Mouse (Mus musculus): ENCODE data around the gene Rad23a. TPM values are rescaled to one million over a fixed set of nuclear protein-coding genes. Genes with fewer than 3 reads are reported as not detected.

Gene Rad23a
- polyA plus RNA-seq, 1 experiment from 2014 or later: 110 TPM

DNA sequence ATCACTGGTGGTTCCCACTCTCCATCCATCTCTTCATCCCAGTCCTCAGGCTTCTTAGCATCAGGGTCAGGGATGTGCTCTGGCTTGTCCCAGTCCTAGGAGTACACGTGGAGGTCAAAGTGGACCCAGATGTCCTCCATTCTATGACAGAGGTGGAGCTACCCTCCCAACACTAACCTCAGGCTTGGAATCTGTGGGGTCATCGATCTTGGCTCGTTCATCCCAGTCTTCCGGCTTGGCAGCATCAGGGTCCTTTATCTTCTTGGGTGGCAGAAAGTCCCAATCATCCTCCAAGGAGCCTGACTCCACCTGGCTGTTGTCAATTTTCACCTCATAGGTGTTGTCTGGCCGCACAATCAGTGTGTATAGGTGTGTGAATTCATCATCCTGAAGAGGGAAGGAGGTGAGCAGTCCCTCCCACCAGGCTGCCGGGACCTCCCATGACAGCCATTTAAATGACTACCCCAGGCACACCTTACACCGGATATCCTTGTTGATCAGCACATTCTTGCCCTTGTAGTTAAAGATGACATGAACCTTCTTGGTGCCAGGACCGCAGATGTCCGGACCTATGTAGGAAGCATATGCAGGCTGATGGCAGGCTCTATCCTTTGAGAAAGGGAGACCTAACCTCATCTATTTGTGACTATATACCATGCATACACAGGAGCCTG is 4.1 kb upstream of the Rad23a start:
- no peaks in the 10 kb centered on the region for H3K27me3 ChIP-seq (ENCODE audit: control insufficient read depth, insufficient read depth, low read depth, low read length)
- peak overlapping the region; percentile 79 for H3K4me2 ChIP-seq (ENCODE audit: low read depth, low read length)
- H3K36me3 ChIP-seq (ENCODE audit: control insufficient read depth, insufficient read depth, low read length): peaks cover 39% of the 10 kb centered on the region
- H3K4me1 ChIP-seq (replicated peaks; ENCODE audit: control insufficient read depth, insufficient read depth, low read length): peaks cover 31% of the 10 kb centered on the region
- no peak overlapping the region for H3K27ac ChIP-seq (ENCODE audit: low read length)
- no peak for ATAC-seq (ENCODE audit: low read depth)
- H3K4me3 ChIP-seq (ENCODE audit: low read length): peak overlapping the region; percentile 99
- 64% methylated on average over 9 of the region's 9 CpGs for WGBS
- no peaks in the 10 kb centered on the region for H3K9me3 ChIP-seq (ENCODE audit: control insufficient read depth, low read length)
- peak overlapping the region; percentile 98 for H3K9ac ChIP-seq (ENCODE audit: low read length)

GRCm38 (mm10) chr8:84841514-84841913 is 1.0 kb upstream of the Rad23a start:
- 76% methylated on average over 1 of the region's 1 CpGs for WGBS
- peaks cover 30% of the 10 kb centered on the region for H3K4me1 ChIP-seq (replicated peaks; ENCODE audit: control insufficient read depth, insufficient read depth, low read length)

GRCm38 (mm10) chr8:84839875-84840247 is 604 bp downstream of the Rad23a start:
- Histone ChIP-seq H3K9ac (ENCODE audit: low read length) (peak overlapping the region; percentile 82), H3K4me1 (replicated peaks; ENCODE audit: control insufficient read depth, insufficient read depth, low read length) (peaks cover 34% of the 10 kb centered on the region), H3K4me2 (ENCODE audit: low read depth, low read length) (peak overlapping the region; percentile 51), H3K9me3 (ENCODE audit: control insufficient read depth, low read length) (no peaks in the 10 kb centered on the region), H3K27ac (ENCODE audit: low read length) (peak overlapping the region; percentile 80), H3K4me3 (ENCODE audit: low read length) (peak overlapping the region; percentile 74), H3K36me3 (ENCODE audit: control insufficient read depth, insufficient read depth, low read length) (peaks cover 57% of the 10 kb centered on the region), H3K27me3 (ENCODE audit: control insufficient read depth, insufficient read depth, low read depth, low read length) (no peaks in the 10 kb centered on the region)
- 1% methylated on average over 7 of the region's 7 CpGs for WGBS
- ATAC-seq (ENCODE audit: low read depth): no peak

More at GRCm38 (mm10) chr8:84841514-84841913, 1.0 kb upstream of the Rad23a start:
- Histone ChIP-seq H3K27ac (ENCODE audit: low read length) (no peak overlapping the region), H3K9me3 (ENCODE audit: control insufficient read depth, low read length) (no peaks in the 10 kb centered on the region), H3K27me3 (ENCODE audit: control insufficient read depth, insufficient read depth, low read depth, low read length) (no peaks in the 10 kb centered on the region), H3K4me3 (ENCODE audit: low read length) (no peak overlapping the region), H3K36me3 (ENCODE audit: control insufficient read depth, insufficient read depth, low read length) (peaks cover 58% of the 10 kb centered on the region), H3K9ac (ENCODE audit: low read length) (no peak overlapping the region), H3K4me2 (ENCODE audit: low read depth, low read length) (no peak overlapping the region)
- no peak for ATAC-seq (ENCODE audit: low read depth)

DNA sequence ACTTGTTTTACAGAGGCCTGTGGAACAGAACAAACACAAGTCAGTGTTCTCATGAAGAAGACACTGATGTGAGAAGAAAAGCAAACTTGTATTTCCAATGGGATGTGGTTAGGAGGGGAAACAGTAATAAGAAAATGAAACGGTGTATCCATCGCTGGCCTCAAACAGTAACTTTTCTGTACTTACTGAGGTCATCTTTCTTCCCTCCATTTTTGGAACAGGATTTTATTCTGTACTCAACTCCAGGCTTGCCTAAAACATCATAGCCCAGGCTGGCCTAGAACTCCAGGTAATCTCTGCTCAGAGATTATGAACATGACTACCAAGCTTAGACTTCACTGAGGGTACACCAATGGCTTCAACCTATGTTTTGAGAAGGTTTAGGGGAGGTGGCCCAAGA is 1.1 kb downstream of the Rad23a start:
- Histone ChIP-seq H3K4me2 (ENCODE audit: low read depth, low read length) (peak overlapping the region; percentile 51), H3K36me3 (ENCODE audit: control insufficient read depth, insufficient read depth, low read length) (peaks cover 54% of the 10 kb centered on the region), H3K4me3 (ENCODE audit: low read length) (peak overlapping the region; percentile 74), H3K9me3 (ENCODE audit: control insufficient read depth, low read length) (no peaks in the 10 kb centered on the region), H3K27me3 (ENCODE audit: control insufficient read depth, insufficient read depth, low read depth, low read length) (no peaks in the 10 kb centered on the region), H3K4me1 (replicated peaks; ENCODE audit: control insufficient read depth, insufficient read depth, low read length) (peaks cover 33% of the 10 kb centered on the region), H3K9ac (ENCODE audit: low read length) (peak overlapping the region; percentile 82), H3K27ac (ENCODE audit: low read length) (no peak overlapping the region)
- WGBS: 78% methylated on average over 2 of the region's 2 CpGs
- no peak for ATAC-seq (ENCODE audit: low read depth)

GRCm38 (mm10) chr8:84838513-84838912 is 2.0 kb downstream of the Rad23a start:
- Histone ChIP-seq H3K9me3 (ENCODE audit: control insufficient read depth, low read length) (no peaks in the 10 kb centered on the region), H3K4me1 (replicated peaks; ENCODE audit: control insufficient read depth, insufficient read depth, low read length) (peaks cover 29% of the 10 kb centered on the region), H3K27me3 (ENCODE audit: control insufficient read depth, insufficient read depth, low read depth, low read length) (no peaks in the 10 kb centered on the region), H3K4me3 (ENCODE audit: low read length) (no peak overlapping the region), H3K36me3 (ENCODE audit: control insufficient read depth, insufficient read depth, low read length) (peaks cover 50% of the 10 kb centered on the region), H3K27ac (ENCODE audit: low read length) (no peak overlapping the region), H3K4me2 (ENCODE audit: low read depth, low read length) (no peak overlapping the region), H3K9ac (ENCODE audit: low read length) (no peak overlapping the region)
- ATAC-seq (ENCODE audit: low read depth): no peak
- 80% methylated on average over 5 of the region's 5 CpGs for WGBS

DNA sequence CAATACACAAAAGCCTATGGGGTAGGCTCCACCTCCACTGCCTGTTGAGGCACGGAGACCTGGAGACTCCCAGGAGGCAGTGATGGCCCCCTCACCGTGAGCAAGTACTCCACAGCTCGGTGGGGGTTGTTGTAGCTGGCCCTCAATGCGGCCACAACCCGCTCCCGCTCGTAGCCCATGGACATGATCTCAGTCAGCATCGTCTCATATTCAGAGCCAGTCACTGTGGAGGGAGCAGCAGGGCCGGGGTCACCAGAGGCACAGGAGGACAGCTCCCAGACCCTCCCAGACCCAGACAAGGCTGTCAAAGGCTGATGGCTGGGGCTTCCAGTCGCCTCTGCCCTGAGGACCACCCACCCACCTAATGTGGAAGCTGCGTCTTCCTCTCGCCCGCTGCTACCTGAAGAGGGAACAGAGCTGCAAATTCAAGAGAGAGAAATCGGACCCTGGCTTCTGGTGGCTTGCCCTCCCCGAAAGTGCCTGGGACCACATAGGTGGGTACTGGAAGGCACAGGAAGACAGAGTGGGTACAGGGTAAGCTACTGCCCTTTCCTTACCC is 2.5 kb downstream of the Rad23a start:
- no peak overlapping the region for H3K27ac ChIP-seq (ENCODE audit: low read length)
- H3K4me2 ChIP-seq (ENCODE audit: low read depth, low read length): no peak overlapping the region
- H3K27me3 ChIP-seq (ENCODE audit: control insufficient read depth, insufficient read depth, low read depth, low read length): no peaks in the 10 kb centered on the region
- no peak overlapping the region for H3K4me3 ChIP-seq (ENCODE audit: low read length)
- no peaks in the 10 kb centered on the region for H3K9me3 ChIP-seq (ENCODE audit: control insufficient read depth, low read length)
- peaks cover 44% of the 10 kb centered on the region for H3K36me3 ChIP-seq (ENCODE audit: control insufficient read depth, insufficient read depth, low read length)
- peaks cover 24% of the 10 kb centered on the region for H3K4me1 ChIP-seq (replicated peaks; ENCODE audit: control insufficient read depth, insufficient read depth, low read length)
- WGBS: 75% methylated on average over 15 of the region's 15 CpGs
- H3K9ac ChIP-seq (ENCODE audit: low read length): no peak overlapping the region
- ATAC-seq (ENCODE audit: low read depth): no peak

GRCm38 (mm10) chr8:84837149-84837911 is 3.1 kb downstream of the Rad23a start:
- Histone ChIP-seq H3K4me3 (ENCODE audit: low read length) (no peak overlapping the region), H3K9ac (ENCODE audit: low read length) (no peak overlapping the region), H3K36me3 (ENCODE audit: control insufficient read depth, insufficient read depth, low read length) (peaks cover 38% of the 10 kb centered on the region), H3K9me3 (ENCODE audit: control insufficient read depth, low read length) (no peaks in the 10 kb centered on the region), H3K4me1 (replicated peaks; ENCODE audit: control insufficient read depth, insufficient read depth, low read length) (peaks cover 24% of the 10 kb centered on the region), H3K27ac (ENCODE audit: low read length) (no peak overlapping the region), H3K27me3 (ENCODE audit: control insufficient read depth, insufficient read depth, low read depth, low read length) (no peaks in the 10 kb centered on the region), H3K4me2 (ENCODE audit: low read depth, low read length) (no peak overlapping the region)
- no peak for ATAC-seq (ENCODE audit: low read depth)
- 46% methylated on average over 8 of the region's 8 CpGs for WGBS

DNA sequence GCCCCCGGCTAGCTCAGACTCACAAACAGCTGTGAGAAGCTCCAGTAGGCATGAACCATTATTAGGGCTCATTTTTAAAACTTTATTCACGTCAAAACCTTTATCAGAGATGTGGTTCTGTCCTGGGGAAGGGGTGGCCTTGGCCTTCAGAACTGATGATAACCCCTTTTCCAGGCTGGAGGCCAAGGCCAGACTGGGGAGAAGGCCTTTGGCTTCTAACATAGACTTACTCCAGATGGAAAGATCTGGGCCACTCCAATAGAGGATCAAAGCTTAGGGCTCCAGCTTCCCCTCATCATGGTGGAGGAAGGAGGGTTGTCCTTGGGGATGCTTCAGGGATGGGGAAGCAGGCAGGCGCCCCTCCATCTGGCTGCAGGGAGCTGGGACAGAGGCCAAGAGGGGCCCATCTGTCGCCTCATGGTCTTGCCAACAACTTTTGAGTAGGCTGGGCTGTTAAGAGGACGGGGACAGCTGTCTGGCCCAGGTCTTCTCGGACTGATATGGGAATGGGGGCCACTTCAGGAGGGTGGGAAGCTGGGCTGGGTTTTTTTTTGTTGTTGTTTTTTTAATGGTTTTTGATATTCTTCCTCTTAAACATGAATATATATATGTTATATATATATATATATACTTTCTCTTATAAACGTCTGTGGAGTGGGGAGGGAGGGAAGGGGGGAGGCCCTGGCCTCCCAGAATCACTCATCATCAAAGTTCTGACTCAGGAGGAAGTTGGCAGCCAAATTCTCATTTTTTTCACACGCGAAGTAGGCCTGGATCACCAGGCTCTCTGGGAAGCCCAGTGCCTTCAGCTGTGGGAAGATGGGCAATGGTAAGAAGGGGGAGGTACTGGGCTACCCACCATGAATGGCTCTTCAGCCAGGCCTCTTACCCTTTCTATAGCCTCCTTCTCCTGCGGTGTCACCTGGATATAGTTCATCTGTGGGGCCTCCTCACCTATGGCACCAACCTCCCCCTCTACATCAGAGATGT is 5.3 kb downstream of the Rad23a start:
- Histone ChIP-seq H3K9me3 (ENCODE audit: control insufficient read depth, low read length) (no peaks in the 10 kb centered on the region), H3K27ac (ENCODE audit: low read length) (peak overlapping the region; percentile 37), H3K4me1 (replicated peaks; ENCODE audit: control insufficient read depth, insufficient read depth, low read length) (peaks cover 24% of the 10 kb centered on the region), H3K27me3 (ENCODE audit: control insufficient read depth, insufficient read depth, low read depth, low read length) (no peaks in the 10 kb centered on the region), H3K36me3 (ENCODE audit: control insufficient read depth, insufficient read depth, low read length) (peaks cover 29% of the 10 kb centered on the region; the same call in 1 of the 2 replicates), H3K4me3 (ENCODE audit: low read length) (no peak overlapping the region), H3K4me2 (ENCODE audit: low read depth, low read length) (no peak overlapping the region), H3K9ac (ENCODE audit: low read length) (peak overlapping the region; percentile 36; the same call in 1 of the 2 replicates)
- 45% methylated on average over 10 of the region's 10 CpGs for WGBS
- ATAC-seq (ENCODE audit: low read depth): peak; percentile 65

All from lung, embryonic 16.5 days (tissue).